Comparison of ENCODE assay signal across 26 mouse cellular contexts in the genomic region with DNA sequence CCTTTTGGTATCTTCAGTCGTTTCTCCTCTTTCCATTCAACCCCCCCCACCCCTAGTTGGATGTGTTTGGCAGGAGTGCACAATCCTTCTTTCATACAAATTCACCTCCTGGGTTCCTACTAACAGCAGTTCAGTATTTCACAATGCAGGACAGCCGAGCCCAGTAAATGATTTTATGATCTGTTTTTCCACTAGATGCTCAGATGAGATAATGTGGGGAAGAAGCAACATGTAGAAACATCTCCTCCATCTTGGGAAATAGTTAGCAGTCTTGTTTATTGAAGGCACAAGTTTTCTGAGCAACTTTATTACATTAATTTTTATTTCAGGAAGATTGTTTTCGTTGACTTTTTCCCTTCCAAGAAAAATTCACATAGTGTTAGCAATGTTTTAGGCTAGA. TPM values are rescaled to one million over a fixed set of nuclear protein-coding genes. Genes with fewer than 3 reads are reported as not detected.
A peak's percentile ranks its signal among the peaks of the same experiment; 100 is the strongest.
DNase-seq lines count a peak whose midpoint lies in the region; ATAC-seq and TF ChIP-seq lines count a peak whose summit lies in the region.
"Had no signal": no experiment of that assay in that cellular context is flagged by ENCODE, and none has a peak within 500 bp of the region (broad histone marks: within the 10 kb centered on the region; RNA-seq: fewer than 3 reads in every experiment).

No protein-coding gene starts in this region.

- ATAC-seq in kidney, embryonic 15.5 days (replicated peaks; ENCODE audit: low FRiP score), result no peak
- ATAC-seq: CD4-positive, CD25-positive, alpha-beta regulatory T cell, adult 4 months; forebrain, embryonic 14.5 days; forebrain, embryonic 16.5 days had no signal

- no peak overlapping the region for H3K9ac ChIP-seq in kidney, embryonic 15.5 days
- H3K9ac ChIP-seq: embryonic facial prominence, embryonic 12.5 days; forebrain, embryonic 12.5 days had no signal

- H3K4me2 ChIP-seq in kidney, embryonic 15.5 days, result no peak overlapping the region
- H3K4me2 ChIP-seq: embryonic facial prominence, embryonic 12.5 days; forebrain, embryonic 12.5 days had no signal

- no peaks in the 10 kb centered on the region for H3K9me3 ChIP-seq in kidney, embryonic 15.5 days (replicated peaks)
- H3K9me3 ChIP-seq: embryonic facial prominence, embryonic 10.5 days; embryonic facial prominence, embryonic 12.5 days; forebrain, embryonic 10.5 days; forebrain, embryonic 12.5 days had no signal

- H3K36me3 ChIP-seq in kidney, adult 2 months (ENCODE audit: control insufficient read depth, insufficient read depth, low read length), result no peaks in the 10 kb centered on the region
- no peaks in the 10 kb centered on the region for H3K36me3 ChIP-seq in kidney, embryonic 15.5 days
- H3K36me3 ChIP-seq: embryonic facial prominence, embryonic 10.5 days; embryonic facial prominence, embryonic 12.5 days; forebrain, embryonic 10.5 days; forebrain, embryonic 12.5 days; G1E had no signal

- no peak for TF ChIP-seq CTCF in kidney, adult 2 months (conservative IDR thresholded peaks at IDR 0.05; ENCODE audit: insufficient read depth, insufficient read length, low read depth, low read length)

- no peaks in the 10 kb centered on the region for H3K27me3 ChIP-seq in kidney, adult 2 months (replicated peaks; ENCODE audit: control insufficient read depth, insufficient read depth, low read length)
- H3K27me3 ChIP-seq in kidney, embryonic 15.5 days, result no peaks in the 10 kb centered on the region
- H3K27me3 ChIP-seq: CH12.LX; embryonic facial prominence, embryonic 12.5 days; forebrain, embryonic 12.5 days had no signal

- H3K4me3 ChIP-seq in kidney, adult 2 months (ENCODE audit: insufficient read depth, low read depth, low read length), result no peak overlapping the region
- no peak overlapping the region for H3K4me3 ChIP-seq in kidney, embryonic 15.5 days (replicated peaks)
- H3K4me3 ChIP-seq: embryonic facial prominence, embryonic 10.5 days; embryonic facial prominence, embryonic 12.5 days; forebrain, embryonic 10.5 days; forebrain, embryonic 12.5 days had no signal

- H3K27ac ChIP-seq in kidney, adult 2 months (ENCODE audit: insufficient read depth, low read depth, low read length), result peak overlapping the region; percentile 28; the same call in 1 of the 2 replicates
- H3K27ac ChIP-seq in kidney, embryonic 15.5 days, result no peak overlapping the region
- H3K27ac ChIP-seq: embryonic facial prominence, embryonic 10.5 days; embryonic facial prominence, embryonic 12.5 days; forebrain, embryonic 10.5 days; forebrain, embryonic 12.5 days had no signal

- TF ChIP-seq POLR2A in kidney, adult 2 months (IDR thresholded peaks at IDR 0.05; ENCODE audit: low read depth, low read length), result no peak

- 63% methylated on average over 3 of the region's 3 CpGs for WGBS in kidney, adult 2 months
- WGBS in kidney, embryonic 15.5 days, result 65% methylated on average over 3 of the region's 3 CpGs

- H3K4me1 ChIP-seq in kidney, adult 2 months (ENCODE audit: control insufficient read depth, insufficient read depth, low read length), result no peaks in the 10 kb centered on the region
- H3K4me1 ChIP-seq in kidney, embryonic 15.5 days, result no peaks in the 10 kb centered on the region
- H3K4me1 ChIP-seq: embryonic facial prominence, embryonic 10.5 days; embryonic facial prominence, embryonic 12.5 days; forebrain, embryonic 10.5 days; forebrain, embryonic 12.5 days had no signal

- DNase-seq in kidney, adult 2 months, result peak; percentile 5
- peak; percentile 12 for DNase-seq in kidney, postnatal 14 days
- no peak for DNase-seq in kidney, postnatal 4 days
- peak; percentile 4 for DNase-seq in lung, postnatal 10 days
- no peak for DNase-seq in lung, postnatal 14 days
- DNase-seq in fat pad, adult 2 months (ENCODE audit: extremely low read depth, low read depth, low spot score), result peak; percentile 89
- DNase-seq in spleen, adult 12 weeks (ENCODE audit: low spot score), result no peak
- DNase-seq: adrenal gland, adult 2 months; adrenal gland, postnatal 14 days; adrenal gland, postnatal 36 days; B cell, adult 2 months; cerebellum, adult 11 months; cerebellum, adult 18-20 months; cerebellum, adult 8-10 months; cerebellum, adult 9-11 months; cerebellum, postnatal 14 days had no signal

RNA-seq across cellular contexts. Expression of a gene that starts 40.7 kb away (rescaled TPM):
- 5.2 and 5.6 TPM in 2 replicates for polyA plus RNA-seq in kidney, adult 2 months (2012; rRNA removed)
- 17.2 and 21.5 TPM in 2 replicates for polyA plus RNA-seq in kidney, embryonic 15.5 days (2015; fragmentation: Nextera tagmentation; extraction: Ambion mirVana)
- polyA plus RNA-seq: CD4-positive, CD25-positive, alpha-beta regulatory T cell, adult 4 months; G1E had no signal

Comparison
In these comparisons a context has a peak if more than half of its experiments do, and no peak if none do; other contexts are left out.
1. DNase-seq: peak in kidney, adult 2 months (single experiment), kidney, postnatal 14 days (single experiment), lung, postnatal 10 days (single experiment) and fat pad, adult 2 months (single experiment); none in kidney, postnatal 4 days (0 of 2), lung, postnatal 14 days (single experiment) and spleen, adult 12 weeks (single experiment).